Mouse (Mus musculus) naive thymus-derived CD4-positive, alpha-beta T cell, adult 5 months (primary cell): ENCODE data around the gene Dip2b. TPM values are rescaled to one million over a fixed set of nuclear protein-coding genes. Genes with fewer than 3 reads are reported as not detected.

ENCODE experiments used
- polyA plus RNA-seq: library from polyadenylated mRNA; unstranded; fragments of 100-300 nt; shearing (Covaris generic); gene quantifications from one replicate; pipeline ENCODE4 v1.2.1, GENCODE M21; 2017

Gene Dip2b
- 49.9 TPM for polyA plus RNA-seq

DNA sequence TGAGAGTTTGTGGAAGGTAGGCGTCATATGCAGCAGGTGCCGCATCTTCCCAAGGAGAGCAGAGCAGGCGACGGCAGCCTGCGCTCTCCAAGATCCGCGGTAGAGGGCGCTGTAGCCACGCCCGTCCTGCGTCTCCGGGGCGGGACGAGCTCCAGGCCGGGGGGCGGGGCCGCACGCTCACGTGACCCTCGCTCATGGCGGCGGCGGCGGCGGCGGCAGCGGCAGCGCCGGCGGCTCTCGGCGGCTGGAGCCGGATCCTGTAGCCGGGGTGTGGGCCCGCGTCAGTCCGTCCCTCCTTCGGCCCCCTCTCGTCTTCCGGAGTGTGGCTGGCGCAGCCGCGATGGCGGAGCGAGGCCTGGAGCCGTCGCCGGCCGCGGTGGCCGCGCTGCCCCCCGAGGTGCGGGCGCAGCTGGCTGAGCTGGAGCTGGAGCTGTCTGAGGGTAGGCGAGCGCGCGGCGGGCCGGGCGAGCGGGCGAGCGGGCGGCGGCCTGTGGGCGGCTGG lies at the start of gene Dip2b:
TSS of gene Dip2b (plus strand) at position 195 of the 502 bp plus-strand sequence.

GRCm38 (mm10) chr15:100227663-100228534 lies 189.4 kb downstream of the Dip2b start, which contains the start of gene Atf1:
Gene Atf1, plus strand, starts transcription at chr15:100227819.

Other genes with a start within 250 kb of the Dip2b start
- gene Lima1, start 163.2 kb upstream of the Dip2b start, polyA plus RNA-seq: 0.29 TPM
- not detected for gene Fam186a, start 71.6 kb upstream of the Dip2b start, polyA plus RNA-seq
- 84.6 TPM for gene Larp4, start 68.6 kb upstream of the Dip2b start, polyA plus RNA-seq
- 83.2 TPM for gene Atf1, start 189.2 kb downstream of the Dip2b start, polyA plus RNA-seq
- gene Tmprss12, start 242.2 kb downstream of the Dip2b start, polyA plus RNA-seq: not detected